Mouse (Mus musculus) fat pad, adult 2 months (tissue): ENCODE measurements at regions not wholly inside any gene's neighbourhood (a gene's known extent, or its start where the extent isn't known, plus 50 kb on each side); places are given as distances from the start of the nearest gene placed in this dataset.
A peak's percentile ranks its signal among the peaks of the same experiment; 100 is the strongest.

ENCODE experiments used
- DNase-seq: peaks from one replicate; pipeline ENCODE4 v3.0.0-alpha.2; 2011; ENCODE audit warnings: low read depth, low spot score; ENCODE audit errors: extremely low read depth

DNA sequence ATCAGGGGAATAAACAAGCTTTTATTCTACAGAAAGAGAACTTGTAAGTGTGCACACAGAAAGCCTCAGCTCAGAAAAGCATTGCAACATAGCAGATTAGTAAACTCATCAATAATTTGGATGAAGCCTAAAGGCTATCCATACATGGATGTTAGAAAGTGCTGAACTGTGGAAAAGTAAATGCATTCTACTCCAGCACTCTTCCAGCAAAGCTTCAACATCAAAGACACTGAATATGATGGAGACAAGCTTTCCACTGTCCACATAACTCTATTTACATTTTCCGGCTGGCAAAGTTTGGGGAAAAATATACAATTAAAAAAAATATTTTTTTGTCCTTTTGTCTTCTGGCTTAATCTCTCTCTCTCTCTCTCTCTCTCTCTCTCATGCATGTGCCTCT lies 69.7 kb downstream of the Slitrk6 start:
- DNase-seq: no peak

GRCm38 (mm10) chr14:110679741-110680140 lies 75.2 kb downstream of the Slitrk6 start:
- DNase-seq: no peak

GRCm38 (mm10) chr14:110665712-110666111 lies 89.2 kb downstream of the Slitrk6 start:
- DNase-seq: no peak

- DNase-seq: no peak
These were observed 91.7 kb downstream of the Slitrk6 start for GRCm38 (mm10) chr14:110663231-110663630.

DNA sequence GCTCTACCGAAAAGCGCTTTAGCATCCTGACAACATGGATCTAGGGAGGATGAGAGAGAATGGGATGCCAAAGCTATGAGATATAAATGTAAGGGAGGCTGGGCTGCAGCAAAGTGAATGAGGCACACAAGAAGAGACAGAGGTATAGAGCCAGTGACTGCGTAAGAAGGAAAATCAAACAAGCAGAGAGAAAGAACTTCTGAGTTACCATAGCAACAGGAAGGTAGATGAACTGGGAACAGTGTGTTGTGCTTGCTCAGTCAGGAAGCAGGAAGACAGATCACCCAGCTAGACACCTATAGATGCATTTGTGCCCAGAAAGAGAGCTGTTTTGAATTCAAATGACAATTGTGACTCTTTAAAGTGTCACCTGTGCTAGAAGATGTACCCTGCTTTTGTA lies 120.8 kb downstream of the Slitrk6 start:
- no peak for DNase-seq

DNA sequence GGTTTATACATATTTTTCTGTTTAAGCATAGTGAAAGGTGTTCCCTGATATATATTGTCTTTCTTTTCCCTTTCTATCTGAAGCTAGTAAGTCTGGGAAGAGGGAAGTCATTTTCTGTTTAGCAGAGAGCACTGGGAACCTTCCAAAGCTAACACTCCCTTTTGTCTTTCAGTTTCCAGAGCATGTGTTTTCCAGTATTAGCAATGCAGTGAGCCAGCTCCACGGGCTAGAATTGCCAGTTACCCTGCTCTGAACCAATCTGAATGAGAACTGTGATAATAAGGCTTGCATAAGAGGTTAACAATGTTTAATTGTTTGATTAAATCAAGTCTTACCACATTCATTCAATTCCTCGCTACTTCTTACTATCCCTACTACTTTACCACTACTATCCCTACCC lies 131.2 kb downstream of the Slitrk6 start:
- DNase-seq: peak; percentile 59

- no peak for DNase-seq
These were observed 136.4 kb downstream of the Slitrk6 start for GRCm38 (mm10) chr14:110618496-110618920.

DNA sequence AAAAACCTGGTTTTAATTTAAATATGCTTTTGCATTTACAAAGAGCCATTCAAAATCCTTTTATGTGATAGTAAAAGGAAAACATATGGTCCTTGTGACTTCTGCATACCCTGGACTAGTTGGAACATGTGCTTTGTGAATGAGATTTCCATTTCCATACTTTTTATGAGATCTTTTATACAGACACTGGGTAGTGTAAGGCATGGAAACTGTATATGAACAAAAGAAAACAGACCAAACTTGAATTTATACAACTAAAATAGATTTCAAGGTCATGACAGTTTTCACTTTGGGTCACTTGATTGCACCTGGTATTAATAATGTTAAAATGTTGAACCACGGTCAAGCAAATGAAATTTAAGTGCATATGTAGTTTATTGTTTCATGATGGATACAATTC lies 138.5 kb downstream of the Slitrk6 start:
- no peak for DNase-seq

GRCm38 (mm10) chr14:110580311-110580710 lies 174.6 kb downstream of the Slitrk6 start:
- DNase-seq: no peak

DNA sequence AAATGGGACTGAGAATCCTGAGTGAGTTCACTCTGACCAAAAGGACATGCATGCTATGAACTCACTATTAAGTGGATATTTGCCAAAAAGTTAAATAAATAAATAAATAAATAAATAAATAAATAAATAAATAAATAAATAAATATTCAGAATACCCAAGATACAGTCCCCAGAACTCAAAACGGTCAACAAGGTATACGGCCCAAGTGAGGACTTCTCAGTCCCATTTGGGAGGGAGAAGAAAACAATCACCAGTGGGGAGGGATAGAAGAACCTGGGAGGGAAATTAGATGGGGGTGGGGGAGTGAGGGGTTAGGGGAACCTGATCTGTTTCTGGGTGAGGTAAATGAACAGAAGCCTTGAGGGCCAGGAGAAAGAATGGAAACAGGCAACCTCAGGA lies 184.2 kb downstream of the Slitrk6 start:
- no peak for DNase-seq

DNA sequence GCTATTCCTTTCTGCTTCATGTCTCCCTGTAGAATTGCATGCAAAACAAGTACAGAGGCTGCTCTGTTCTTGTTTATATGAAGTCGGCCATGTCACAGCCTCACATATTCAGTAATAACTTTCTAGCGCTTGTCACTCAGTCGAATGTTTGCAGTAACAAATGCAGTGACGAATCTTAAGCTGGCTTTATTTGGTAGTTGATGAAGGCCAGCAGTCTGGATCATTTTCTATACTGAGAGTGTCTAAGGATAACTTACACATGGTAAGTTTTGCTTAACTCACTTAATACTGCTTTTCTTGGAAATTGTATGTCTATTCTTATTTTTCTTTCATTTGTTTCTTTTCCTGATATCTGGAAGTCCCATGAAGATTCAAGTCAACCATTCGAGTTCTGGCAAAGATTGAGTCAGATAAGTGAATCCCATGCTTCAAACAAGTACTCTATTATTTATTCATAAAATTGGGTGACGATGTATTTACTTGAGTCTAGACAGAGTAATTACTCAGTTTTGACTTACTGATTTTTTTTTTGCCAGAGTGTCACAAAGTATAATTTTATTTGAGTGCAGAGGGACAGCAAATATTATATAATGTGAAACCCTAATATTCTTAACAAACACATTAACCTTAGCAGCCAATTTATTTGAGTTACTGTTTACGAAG lies 189.0 kb downstream of the Slitrk6 start:
- no peak for DNase-seq

- no peak for DNase-seq
These were observed 190.3 kb downstream of the Slitrk6 start for GRCm38 (mm10) chr14:110564621-110565020.

DNA sequence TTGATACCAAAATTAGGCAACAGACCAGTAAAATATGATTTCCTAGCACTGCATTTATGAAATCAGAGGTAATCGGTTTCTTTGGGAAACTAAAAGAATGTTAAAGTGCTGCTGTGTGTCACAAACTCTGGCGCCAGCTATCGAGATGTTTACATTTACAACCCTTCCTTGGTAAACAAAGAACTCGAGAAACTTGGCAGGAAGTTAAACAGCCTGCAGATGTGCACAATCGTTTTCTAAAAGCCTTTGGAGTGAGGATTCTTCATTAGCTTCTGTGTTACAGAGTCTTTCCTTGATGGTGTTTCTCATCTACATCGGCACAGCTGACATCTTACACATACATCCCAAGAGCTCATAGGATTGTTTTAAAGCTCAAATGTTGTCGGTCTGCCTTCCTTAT lies 209.7 kb downstream of the Slitrk6 start:
- no peak for DNase-seq

GRCm38 (mm10) chr14:110543303-110544134 lies 211.4 kb downstream of the Slitrk6 start:
- no peak for DNase-seq

GRCm38 (mm10) chr14:110527306-110527705 lies 227.6 kb downstream of the Slitrk6 start:
- peak; percentile 37 for DNase-seq

- no peak for DNase-seq
These were observed 269.9 kb downstream of the Slitrk6 start for GRCm38 (mm10) chr14:110485057-110485456.

- DNase-seq: no peak
These were observed 282.2 kb downstream of the Slitrk6 start for GRCm38 (mm10) chr14:110472743-110473142.

DNA sequence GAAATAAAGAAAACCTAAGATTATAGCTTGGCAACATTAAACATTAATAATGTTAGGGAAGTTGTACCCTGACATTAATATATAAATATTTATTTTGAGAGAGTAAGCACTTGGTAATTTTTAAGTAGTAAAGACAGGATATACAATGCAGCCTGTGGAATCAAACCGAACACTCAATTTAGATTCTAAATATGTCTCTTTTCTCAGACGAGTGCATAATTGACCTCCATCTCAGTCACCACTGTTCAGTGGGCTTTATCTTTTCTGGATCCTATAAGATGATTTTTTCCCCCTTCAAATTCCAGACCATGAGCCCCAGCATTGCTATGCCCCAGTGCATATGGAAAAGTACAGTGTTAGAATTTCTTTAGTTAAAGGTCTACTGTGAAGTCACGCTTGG lies 282.8 kb downstream of the Slitrk6 start:
- DNase-seq: no peak

GRCm38 (mm10) chr14:110470714-110471113 lies 284.2 kb downstream of the Slitrk6 start:
- no peak for DNase-seq

DNA sequence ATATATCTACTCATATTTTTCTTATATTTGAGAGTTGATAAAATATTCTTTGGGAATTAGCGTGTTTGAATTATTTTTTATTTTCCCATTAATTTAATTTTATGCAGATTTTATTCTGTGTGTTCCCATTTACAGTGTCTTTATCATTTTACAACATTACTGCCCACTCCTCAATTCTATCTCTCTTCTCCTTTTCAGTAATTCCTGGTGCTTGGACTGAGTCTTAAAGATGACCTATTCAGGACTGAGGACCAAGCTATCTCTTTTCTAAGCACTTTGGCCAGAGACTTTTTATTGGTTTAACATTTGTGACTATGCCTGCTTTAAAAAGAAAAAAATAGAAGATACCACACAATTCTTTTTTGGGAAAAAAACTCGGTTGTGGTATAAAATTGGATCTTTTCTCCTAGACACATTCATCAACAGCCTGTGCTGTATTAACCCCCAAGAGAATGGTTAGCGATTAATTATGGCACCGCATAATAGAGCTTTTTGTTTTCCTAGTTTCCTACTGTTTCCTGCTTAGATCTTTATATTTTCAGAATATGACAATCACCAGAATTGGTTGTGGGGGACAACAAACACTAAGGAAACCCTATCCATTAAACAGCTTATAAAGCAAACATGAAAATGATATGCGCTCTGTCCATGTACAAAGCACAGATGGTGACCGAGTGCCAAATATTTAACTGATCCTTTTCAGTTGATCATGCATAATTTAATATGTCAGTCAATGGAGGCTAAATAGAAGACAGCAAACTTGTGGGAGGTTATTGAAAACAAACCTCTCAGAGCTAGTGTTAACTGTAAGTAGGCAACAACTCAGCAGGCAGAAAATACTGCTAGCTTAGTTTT lies 286.3 kb downstream of the Slitrk6 start:
- no peak for DNase-seq
